Mouse (Mus musculus) hindbrain, embryonic 14.5 days (tissue): ENCODE data around the gene Rhoj. TPM values are rescaled to one million over a fixed set of nuclear protein-coding genes. Genes with fewer than 3 reads are reported as not detected.

ENCODE experiments used
- ATAC-seq: fragments of 200-750 bp; cut with Nextera tagmentation; 2 replicates; pipeline ENCODE4 v1.8.0; 2017; ENCODE audit warnings: moderate number of reproducible peaks, mild to moderate bottlenecking, moderate TSS enrichment, moderate library complexity; ENCODE audit not compliant: low FRiP score
- DNase-seq: peaks from one replicate; pipeline ENCODE4 v3.0.0-alpha.2; 2015; ENCODE audit warnings: low spot score
- H3K27ac ChIP-seq: fragments of 300-500 bp; sonication (generic); 2 replicates; pipeline ENCODE4 v1.5.1; 2014; ENCODE audit warnings: mild to moderate bottlenecking, moderate library complexity
- H3K27me3 ChIP-seq: fragments of 300-500 bp; sonication (generic); 2 replicates; pipeline ENCODE4 v1.6.1; 2014; ENCODE audit warnings: mild to moderate bottlenecking, low read length, mixed read lengths; ENCODE audit not compliant: control insufficient read depth, insufficient read depth
- H3K36me3 ChIP-seq: fragments of 300-500 bp; sonication (generic); replicated peaks from 2 replicates; pipeline ENCODE4 v1.6.1; 2014; ENCODE audit not compliant: control insufficient read depth, insufficient read depth
- H3K4me1 ChIP-seq: fragments of 300-500 bp; sonication (generic); replicated peaks from 2 replicates; pipeline ENCODE4 v1.6.1; 2014; ENCODE audit warnings: antibody characterized with exemption, low read length, mixed read lengths; ENCODE audit not compliant: control insufficient read depth, insufficient read depth
- H3K4me2 ChIP-seq: fragments of 300-500 bp; sonication (generic); replicated peaks from 2 replicates; pipeline ENCODE4 v1.6.1; 2014; ENCODE audit warnings: mild to moderate bottlenecking, moderate library complexity
- H3K4me3 ChIP-seq: fragments of 300-500 bp; sonication (generic); replicated peaks from 2 replicates; pipeline ENCODE4 v1.5.1; 2014; ENCODE audit warnings: mild to moderate bottlenecking, low read length
- H3K9ac ChIP-seq: fragments of 300-500 bp; sonication (generic); 2 replicates; pipeline ENCODE4 v1.6.1; 2014
- H3K9me3 ChIP-seq: fragments of 300-500 bp; sonication (generic); 2 replicates; pipeline ENCODE4 v1.6.1; 2016; ENCODE audit warnings: low read length; ENCODE audit not compliant: control insufficient read depth
- WGBS: fragments of 180-500 bp; shearing (Covaris S2); extraction: QIAGEN DNeasy Blood & Tissue Kit; methylation state at CpG from one replicate; pipeline ENCODE4 v1.1.7; 2014; 5-methylcytosine and 5-hydroxymethylcytosine counted together
- polyA plus RNA-seq: library from polyadenylated mRNA; unstranded; fragments of >200 nt; fragmentation: Nextera tagmentation; extraction: Ambion mirVana; gene quantifications from 2 replicates; pipeline ENCODE4 v1.2.1, GENCODE M21; 2014

The Rhoj gene
- polyA plus RNA-seq: 24.0 and 28.3 TPM in 2 replicates

DNA sequence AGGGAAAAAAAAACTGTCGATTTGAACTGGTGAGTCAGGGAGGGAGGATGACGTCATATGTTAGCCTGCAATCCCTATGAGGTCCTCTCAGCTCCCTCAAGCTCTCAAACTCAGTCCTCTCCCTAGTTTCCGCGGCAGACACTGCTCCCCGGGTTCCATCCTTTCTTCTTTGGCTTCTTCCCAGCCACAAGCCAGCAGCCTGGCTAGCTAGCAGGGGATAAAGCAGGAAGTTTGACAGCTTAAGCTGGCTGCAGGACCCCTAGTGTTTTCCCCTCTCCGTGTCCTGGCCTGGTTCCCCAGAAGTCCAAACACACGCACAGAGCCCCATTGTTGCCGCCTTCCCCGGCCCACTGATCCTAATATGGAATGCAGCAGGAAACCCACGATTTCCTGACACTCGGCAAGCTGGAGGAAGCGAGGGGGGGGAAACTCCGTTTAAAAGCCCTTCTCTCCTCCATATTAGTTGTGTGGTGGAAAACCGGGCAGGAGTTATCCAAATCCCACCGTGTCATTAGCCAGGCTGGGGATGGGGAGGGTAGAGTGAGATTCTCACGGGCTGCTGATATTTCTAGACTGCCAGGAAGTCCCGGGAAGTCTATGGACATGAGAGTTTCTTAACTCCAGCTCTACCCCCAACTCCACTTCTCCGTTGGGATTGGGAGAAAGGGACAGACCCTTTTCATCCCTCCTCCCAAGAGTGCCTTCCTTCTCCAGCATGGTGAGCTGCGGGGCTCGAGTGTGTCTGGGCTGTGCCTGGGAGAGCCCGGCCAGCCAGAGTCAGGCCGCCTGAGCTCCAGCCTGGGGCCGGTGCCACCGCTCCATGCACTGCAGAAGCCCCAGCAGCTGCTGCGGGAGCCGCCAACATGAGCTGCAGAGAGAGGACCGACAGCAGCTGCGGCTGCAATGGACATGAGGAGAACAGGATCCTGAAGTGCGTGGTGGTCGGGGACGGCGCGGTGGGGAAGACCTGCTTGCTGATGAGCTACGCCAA, at the start of gene Rhoj:
Rhoj (plus strand) TSS at position 362 of the 991 bp plus-strand sequence.
- under 1% methylated on average over 34 of the region's 34 CpGs for WGBS

DNA sequence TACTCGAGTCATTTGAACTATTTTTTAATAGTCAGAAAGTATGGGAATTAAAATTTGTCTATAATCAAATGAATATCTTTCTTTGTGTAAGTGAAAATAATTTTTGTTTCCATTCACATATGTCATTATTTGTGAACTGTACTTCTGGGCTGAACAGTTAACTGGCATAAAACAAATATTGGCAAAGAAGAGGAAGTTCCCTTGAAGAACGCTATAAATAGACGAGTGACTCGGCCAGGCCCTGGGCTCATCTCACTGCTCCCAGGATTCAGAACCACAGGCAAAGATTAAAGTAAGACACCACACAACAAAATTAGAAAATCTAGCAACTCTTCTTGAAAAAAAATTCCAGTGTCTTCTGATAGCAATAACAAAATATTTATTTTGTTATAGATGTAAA, 36.4 kb upstream of the Rhoj start:
- ATAC-seq (no peak), DNase-seq (no peak)
- H3K4me3 ChIP-seq: no peak overlapping the region
- H3K4me2 ChIP-seq: no peak overlapping the region
- no peaks in the 10 kb centered on the region for H3K9me3 ChIP-seq
- 78% methylated on average over 4 of the region's 4 CpGs for WGBS
- H3K27ac ChIP-seq: no peak overlapping the region
- no peak overlapping the region for H3K9ac ChIP-seq
- H3K36me3 ChIP-seq: no peaks in the 10 kb centered on the region
- H3K4me1 ChIP-seq: no peaks in the 10 kb centered on the region
- no peaks in the 10 kb centered on the region for H3K27me3 ChIP-seq

More for the DNA sequence above, at the start of gene Rhoj:
- H3K4me3 ChIP-seq: peak within 1 kb of the TSS; percentile 38
- H3K4me1 ChIP-seq: 0 out of 2 replicates have a peak, but pooled peaks cover 7% of the 10 kb centered on the region
- H3K9me3 ChIP-seq: no peaks in the 10 kb centered on the region
- peak within 1 kb of the TSS; percentile 82 for H3K4me2 ChIP-seq
- H3K27me3 ChIP-seq: no peaks in the 10 kb centered on the region
- H3K27ac ChIP-seq: peak within 1 kb of the TSS; percentile 62
- no peaks in the 10 kb centered on the region for H3K36me3 ChIP-seq
- ATAC-seq (peak; percentile 85), DNase-seq (peak; percentile 65)
- peak within 1 kb of the TSS; percentile 63 for H3K9ac ChIP-seq

DNA sequence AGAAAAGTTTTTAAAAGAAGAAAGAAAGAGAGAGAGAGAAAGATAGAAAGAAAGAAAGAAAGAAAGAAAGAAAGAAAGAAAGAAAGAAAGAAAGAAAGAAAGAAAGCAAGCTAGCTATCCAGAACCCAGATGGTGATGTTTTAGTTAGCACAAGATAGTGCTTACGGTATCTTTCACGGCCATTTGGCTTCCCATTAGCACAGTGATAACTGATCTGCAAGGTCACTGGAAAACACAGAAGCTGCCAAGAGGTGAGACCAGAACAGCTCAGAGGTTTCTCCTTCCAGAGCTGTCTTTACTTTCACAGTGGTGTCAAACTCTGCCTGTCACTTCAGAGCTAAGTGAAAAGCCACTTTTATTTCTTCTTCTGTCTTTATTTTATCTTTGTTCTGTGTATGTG, 32.4 kb upstream of the Rhoj start:
- H3K9ac ChIP-seq: no peak overlapping the region
- H3K9me3 ChIP-seq: no peaks in the 10 kb centered on the region
- no peak overlapping the region for H3K4me2 ChIP-seq
- no peak for ATAC-seq
- DNase-seq: no peak
- no peaks in the 10 kb centered on the region for H3K4me1 ChIP-seq
- no peaks in the 10 kb centered on the region for H3K27me3 ChIP-seq
- H3K27ac ChIP-seq: no peak overlapping the region
- H3K36me3 ChIP-seq: no peaks in the 10 kb centered on the region
- WGBS: 92% methylated on average over 2 of the region's 2 CpGs
- no peak overlapping the region for H3K4me3 ChIP-seq

DNA sequence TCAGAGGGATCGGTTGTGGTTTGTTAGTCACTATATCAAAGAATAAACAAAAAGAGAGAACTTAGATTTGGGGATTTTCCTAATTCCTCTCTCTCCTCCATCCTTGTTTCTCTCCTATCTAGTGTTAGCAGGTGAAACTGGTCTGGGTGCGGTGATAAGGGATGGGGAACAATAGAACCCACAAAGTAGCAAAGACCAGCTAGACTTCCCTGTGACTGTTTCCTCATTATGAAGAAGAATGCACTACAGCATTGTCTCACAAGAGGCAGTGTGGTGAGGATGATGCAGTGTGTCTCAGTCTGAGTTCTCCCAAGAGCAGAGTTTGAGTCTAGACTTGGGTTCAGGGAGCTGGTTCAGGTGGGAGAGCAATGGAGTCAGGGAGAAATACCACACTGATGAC, 30.7 kb upstream of the Rhoj start:
- 95% methylated on average over 2 of the region's 2 CpGs for WGBS
- Histone ChIP-seq H3K4me1 (no peaks in the 10 kb centered on the region), H3K9me3 (no peaks in the 10 kb centered on the region), H3K4me2 (no peak overlapping the region), H3K9ac (no peak overlapping the region), H3K27ac (no peak overlapping the region), H3K27me3 (no peaks in the 10 kb centered on the region), H3K4me3 (no peak overlapping the region), H3K36me3 (no peaks in the 10 kb centered on the region)
- DNase-seq (no peak), ATAC-seq (no peak)

DNA sequence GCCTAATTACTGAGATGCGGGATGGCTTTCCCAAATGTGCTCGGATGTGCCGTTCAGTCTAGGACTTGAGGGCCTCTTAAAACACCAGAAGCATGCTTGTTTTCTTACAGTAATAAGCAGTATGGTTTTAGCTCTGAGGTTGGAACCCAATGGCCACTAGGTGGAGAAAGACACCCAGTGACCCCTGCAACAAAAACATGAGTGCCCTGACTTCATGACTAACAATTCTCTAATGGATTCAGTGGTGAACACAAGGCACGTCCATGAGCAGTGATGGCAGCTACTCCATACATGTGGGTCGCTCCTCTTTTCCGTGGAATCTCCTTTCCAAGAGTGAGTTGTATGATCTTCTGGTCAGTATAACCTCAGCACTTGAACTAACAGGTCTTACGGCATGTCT, 27.6 kb upstream of the Rhoj start:
- DNase-seq (no peak), ATAC-seq (no peak)
- Histone ChIP-seq H3K4me1 (no peaks in the 10 kb centered on the region), H3K4me2 (no peak overlapping the region), H3K27ac (no peak overlapping the region), H3K4me3 (no peak overlapping the region), H3K27me3 (no peaks in the 10 kb centered on the region), H3K36me3 (no peaks in the 10 kb centered on the region), H3K9ac (no peak overlapping the region), H3K9me3 (no peaks in the 10 kb centered on the region)
- 69% methylated on average over 7 of the region's 7 CpGs for WGBS

DNA sequence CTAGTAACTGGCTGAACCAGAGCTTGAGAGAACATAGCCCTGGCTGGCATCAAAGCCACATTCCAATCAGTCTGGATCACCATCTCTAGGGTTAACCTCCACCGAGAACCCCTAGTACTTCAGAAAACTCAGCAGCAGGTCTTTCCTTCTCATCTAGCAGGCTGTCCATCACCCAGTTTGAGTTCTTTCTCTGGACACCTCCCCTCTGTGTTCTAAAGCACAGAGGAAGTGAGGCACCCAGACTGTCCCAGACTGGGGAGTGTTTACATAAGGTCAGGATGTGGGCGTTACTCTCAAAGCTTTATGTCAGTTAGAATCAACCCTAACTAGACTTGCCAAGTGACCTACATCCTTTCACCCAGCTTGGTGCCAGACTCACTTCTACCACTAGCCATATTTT, 24.9 kb upstream of the Rhoj start:
- 52% methylated on average over 2 of the region's 2 CpGs for WGBS
- no peak overlapping the region for H3K27ac ChIP-seq

DNA sequence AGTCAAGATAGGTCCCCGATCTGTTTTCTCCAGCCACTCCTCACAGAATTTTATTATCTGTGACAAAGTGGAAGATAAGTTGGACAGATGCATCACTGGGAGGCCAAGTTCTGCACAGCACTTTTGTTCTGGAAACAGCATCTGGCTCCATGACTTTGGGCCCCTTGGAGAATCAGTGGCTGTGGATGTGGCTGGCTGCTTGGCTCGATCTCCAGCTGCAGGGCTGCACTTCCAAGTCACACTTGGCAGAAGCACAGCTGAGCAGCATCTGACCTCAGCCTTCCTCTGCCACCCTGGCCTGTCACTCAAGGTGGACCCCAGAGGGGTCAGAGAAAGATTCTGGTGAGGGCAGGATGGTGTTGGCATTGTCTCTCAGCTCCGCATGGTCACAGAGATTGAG, 22.0 kb upstream of the Rhoj start:
- Histone ChIP-seq H3K4me2 (no peak overlapping the region), H3K4me1 (no peaks in the 10 kb centered on the region), H3K9ac (no peak overlapping the region), H3K9me3 (no peaks in the 10 kb centered on the region), H3K36me3 (no peaks in the 10 kb centered on the region), H3K27me3 (no peaks in the 10 kb centered on the region), H3K4me3 (no peak overlapping the region), H3K27ac (no peak overlapping the region)
- 72% methylated on average over 3 of the region's 3 CpGs for WGBS
- ATAC-seq (no peak), DNase-seq (no peak)

More for the DNA sequence above, 24.9 kb upstream of the Rhoj start:
- H3K9ac ChIP-seq: no peak overlapping the region
- no peaks in the 10 kb centered on the region for H3K36me3 ChIP-seq
- DNase-seq (no peak), ATAC-seq (no peak)
- H3K4me2 ChIP-seq: no peak overlapping the region
- H3K27me3 ChIP-seq: no peaks in the 10 kb centered on the region
- H3K9me3 ChIP-seq: no peaks in the 10 kb centered on the region
- H3K4me1 ChIP-seq: no peaks in the 10 kb centered on the region
- no peak overlapping the region for H3K4me3 ChIP-seq

DNA sequence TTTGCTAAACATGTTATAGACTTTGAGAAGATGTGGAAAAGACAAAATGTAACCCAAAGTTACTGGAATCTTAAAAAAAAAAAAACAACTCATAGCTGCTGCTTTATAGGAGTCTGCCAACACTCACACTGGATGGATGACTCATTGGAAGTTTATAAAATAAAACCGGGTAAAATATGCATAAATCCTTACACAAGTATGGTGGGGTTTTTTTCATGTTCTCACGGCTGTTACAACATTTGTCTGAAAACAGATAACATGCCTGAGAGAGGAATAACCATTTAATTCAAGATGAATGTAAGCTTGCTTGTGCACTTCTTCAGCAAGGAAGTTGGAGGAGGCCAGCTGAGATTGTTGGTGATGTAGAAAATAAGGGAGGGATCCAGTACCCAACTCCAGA, 17.6 kb upstream of the Rhoj start:
- 81% methylated on average over 2 of the region's 2 CpGs for WGBS
- no peaks in the 10 kb centered on the region for H3K36me3 ChIP-seq
- no peak for ATAC-seq
- H3K9ac ChIP-seq: no peak overlapping the region
- no peak overlapping the region for H3K4me3 ChIP-seq
- DNase-seq: no peak
- H3K27me3 ChIP-seq: no peaks in the 10 kb centered on the region
- no peak overlapping the region for H3K4me2 ChIP-seq
- H3K4me1 ChIP-seq: no peaks in the 10 kb centered on the region
- H3K9me3 ChIP-seq: no peaks in the 10 kb centered on the region
- no peak overlapping the region for H3K27ac ChIP-seq

DNA sequence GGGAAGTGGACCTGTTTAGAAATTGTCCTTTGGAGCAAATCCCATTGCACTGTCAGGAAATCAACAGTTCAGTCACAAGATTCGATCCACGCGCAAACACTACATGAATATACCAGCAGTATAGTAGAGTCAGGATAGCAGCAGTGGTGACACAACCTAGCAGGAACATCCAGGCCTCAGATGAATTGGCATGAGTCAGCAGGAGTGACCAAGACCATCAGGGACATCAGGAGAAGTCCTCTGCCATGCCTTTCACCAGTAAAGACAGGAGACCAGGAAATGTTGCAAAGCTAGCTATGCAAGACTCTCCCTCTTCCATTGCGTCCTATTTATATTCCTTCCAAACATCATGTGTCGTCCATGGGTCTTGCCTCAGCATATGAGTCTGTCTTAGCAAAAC, 16.6 kb upstream of the Rhoj start:
- no peak for ATAC-seq
- no peak for DNase-seq
- no peaks in the 10 kb centered on the region for H3K4me1 ChIP-seq
- no peaks in the 10 kb centered on the region for H3K27me3 ChIP-seq
- no peak overlapping the region for H3K4me2 ChIP-seq
- no peak overlapping the region for H3K9ac ChIP-seq
- 95% methylated on average over 5 of the region's 5 CpGs for WGBS
- H3K9me3 ChIP-seq: no peaks in the 10 kb centered on the region
- H3K27ac ChIP-seq: no peak overlapping the region
- H3K36me3 ChIP-seq: no peaks in the 10 kb centered on the region
- H3K4me3 ChIP-seq: no peak overlapping the region
